Mouse (Mus musculus): Measurements from ENCODE around the gene Asnsd1.

- TF ChIP-seq CTCF (IDR thresholded peaks at IDR 0.05; ENCODE audit: extremely low read depth, insufficient read length, insufficient replicate concordance, low read depth, low read length) (no peak), POLR2A (IDR thresholded peaks at IDR 0.05; ENCODE audit: low read depth, low read length) (no peak)
Observed at GRCm38 (mm10) chr1:53335465-53335864, 17.1 kb downstream of the Asnsd1 start.
